Mouse (Mus musculus) Patski (cell line): Measurements from ENCODE around the gene Nup210l. TPM values are rescaled to one million over a fixed set of nuclear protein-coding genes. Genes with fewer than 3 reads are reported as not detected.

Experiments
- ATAC-seq: fragments of 100-300 bp; one replicate; pipeline ENCODE4 v1.8.0; 2021
- CTCF ChIA-PET: fragments of 350-600 bp; sonication (Branson Sonifier 250); formaldehyde crosslinking; loops from one replicate; lab custom pipeline; 2022; ENCODE audit warnings: inconsistent platforms; lab: Charles Lee
- POLR2A ChIA-PET: fragments of 350-600 bp; sonication (Branson Sonifier 250); formaldehyde crosslinking; loops from one replicate; lab custom pipeline; 2022; ENCODE audit warnings: antibody characterized with exemption, inconsistent platforms; lab: Charles Lee
- DNase-seq: peaks from one replicate; pipeline ENCODE4 v3.0.0-alpha.2; 2011; ENCODE audit warnings: low read depth, low spot score
- H3K27me3 ChIP-seq: fragments of 371-371 bp; one replicate; pipeline ENCODE4 v1.5.1; 2021
- CTCF ChIP-seq: fragments of 100-300 bp; IDR thresholded peaks from one replicate; pipeline ENCODE4 v1.5.1; 2021
- in situ Hi-C: fragments of 300-500 bp; cut with MboI; formaldehyde crosslinking; loops from 3 replicates; pipeline ENCODE4 v1.11.1; 2018; ENCODE audit warnings: low pct_unique_long_range_greater_than_20kb, mixed read lengths
- polyA plus RNA-seq: library from polyadenylated mRNA; unstranded; gene quantifications from one replicate; pipeline ENCODE4 v1.2.3, GENCODE M21; 2021

The Nup210l gene
- polyA plus RNA-seq, 1 experiment from 2014 or later, result 0.46 TPM

DNA sequence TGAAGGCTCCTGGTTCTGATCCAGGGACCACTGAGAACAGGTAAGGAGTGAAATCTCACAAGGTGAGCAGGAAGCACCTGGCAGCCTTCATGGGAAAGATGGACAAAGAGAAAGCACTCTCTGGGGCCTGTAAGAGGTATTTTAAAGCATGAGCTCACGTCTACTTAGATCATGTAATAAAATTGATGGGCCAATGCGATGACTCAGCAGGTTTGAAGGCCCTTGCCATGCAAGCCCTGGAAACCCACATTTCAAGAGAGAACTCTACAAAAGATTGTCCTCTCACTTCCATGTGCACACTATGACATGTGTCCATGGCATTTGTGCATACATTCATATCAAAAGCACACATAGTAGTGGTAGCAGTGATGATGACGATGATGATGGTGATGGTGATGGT, 36.0 kb downstream of the Nup210l start:
- POLR2A ChIA-PET, result interaction anchor here (0.5 kb wide), 1 partner anchor 18 kb away, joined by 3 read pairs; no protein-coding TSS in a partner anchor
- TF ChIP-seq CTCF, result no peak
- H3K27me3 ChIP-seq, result no peaks in the 10 kb centered on the region
- DNase-seq, result no peak
- CTCF ChIA-PET, result interaction anchor here (1.1 to 1.7 kb wide), 3 partner anchors 10 to 63 kb away, joined by 3 to 4 read pairs (median 3); no protein-coding TSS in a partner anchor
- no peak for ATAC-seq
- in situ Hi-C loops, result no loop called here

DNA sequence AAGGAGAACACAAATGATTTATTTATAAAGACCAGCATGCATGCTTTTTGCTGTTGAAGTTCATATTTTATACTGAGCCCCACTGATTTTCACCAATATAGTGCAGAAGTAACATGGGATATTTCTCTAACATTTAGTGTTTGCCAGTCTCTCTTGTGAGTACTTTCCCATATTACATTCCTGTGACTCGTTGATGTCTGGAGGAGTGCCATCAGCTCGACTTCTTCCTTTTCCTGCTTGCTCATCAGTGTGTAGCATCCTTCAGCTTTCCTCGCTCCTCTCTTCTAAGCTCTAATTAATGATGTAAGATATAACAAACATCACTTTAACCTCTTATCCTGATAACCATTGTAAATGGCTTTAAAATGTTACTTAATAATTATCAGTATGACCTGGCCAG, 41.5 kb downstream of the Nup210l start:
- no peak for TF ChIP-seq CTCF
- POLR2A ChIA-PET, result interaction anchor here (1.3 kb wide), 1 partner anchor 11 kb away, joined by 3 read pairs; no protein-coding TSS in a partner anchor
- DNase-seq (no peak), ATAC-seq (no peak)
- in situ Hi-C loops, result no loop called here
- CTCF ChIA-PET, result no interaction called here
- no peaks in the 10 kb centered on the region for H3K27me3 ChIP-seq

DNA sequence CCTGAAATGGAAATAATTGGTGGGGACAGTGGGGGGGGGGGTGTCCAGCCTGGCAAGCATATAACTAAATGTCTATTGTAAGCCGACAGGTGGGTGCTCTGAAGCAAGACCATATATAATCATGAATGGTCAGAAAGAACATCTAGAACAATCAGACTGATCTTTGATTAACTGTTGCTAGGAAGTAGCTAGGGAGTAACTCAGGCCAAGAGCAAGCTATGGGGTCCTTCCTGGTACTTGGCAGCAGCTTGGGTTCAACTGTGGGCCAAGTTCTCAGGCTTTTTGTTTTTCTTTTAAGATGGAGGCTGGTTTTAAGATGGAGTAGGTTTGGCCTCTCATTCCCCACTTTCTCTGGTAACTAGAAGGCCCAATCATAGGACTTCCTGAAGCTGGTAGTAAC, 42.7 kb downstream of the Nup210l start:
- ATAC-seq, result no peak
- POLR2A ChIA-PET, result interaction anchor here (1.3 kb wide), 1 partner anchor 61 kb away, joined by 3 read pairs; no protein-coding TSS in a partner anchor
- DNase-seq, result no peak
- no peak for TF ChIP-seq CTCF
- no peaks in the 10 kb centered on the region for H3K27me3 ChIP-seq
- CTCF ChIA-PET, result interaction anchor here (1.1 to 1.4 kb wide), 2 partner anchors 14 to 19 kb away, joined by 3 to 4 read pairs; no protein-coding TSS in a partner anchor
- in situ Hi-C loops, result no loop called here

DNA sequence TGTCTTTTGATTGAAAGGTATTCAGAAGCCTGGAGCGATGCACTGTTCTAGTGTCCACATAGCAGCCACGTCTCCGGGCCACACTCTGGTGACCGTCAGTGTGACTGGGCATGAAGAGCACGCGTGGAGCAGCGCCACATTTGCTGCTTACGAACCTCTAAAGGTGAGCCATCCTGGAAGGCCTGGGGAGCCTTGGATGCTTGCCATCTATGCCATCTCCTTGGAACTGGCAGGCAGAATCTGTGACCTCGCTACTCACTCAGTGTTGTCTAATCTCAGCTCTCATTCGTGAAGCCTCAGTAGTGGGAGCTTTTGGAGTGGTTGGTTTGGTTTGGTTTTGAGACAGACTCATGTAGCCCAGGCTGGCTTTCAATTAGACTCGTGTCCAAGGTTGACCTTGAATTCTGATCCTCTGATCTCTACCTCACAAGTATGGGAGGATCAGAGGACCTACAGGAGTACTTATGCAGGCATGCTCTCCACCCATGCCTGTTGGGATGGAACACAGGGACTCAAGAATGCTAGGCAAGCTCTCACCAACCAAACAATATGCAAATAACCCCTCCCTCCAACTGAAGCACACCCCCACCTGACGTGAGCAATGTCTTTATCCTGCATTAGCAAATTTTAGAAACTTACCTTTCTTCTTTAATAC, 47.3 kb downstream of the Nup210l start:
- ATAC-seq (no peak), DNase-seq (no peak)
- TF ChIP-seq CTCF, result no peak
- in situ Hi-C loops, result no loop called here
- ChIA-PET CTCF (interaction anchor here (1.3 kb wide), 1 partner anchor 12 kb away, joined by 3 read pairs; no protein-coding TSS in a partner anchor), POLR2A (no interaction called here)
- H3K27me3 ChIP-seq, result no peaks in the 10 kb centered on the region

DNA sequence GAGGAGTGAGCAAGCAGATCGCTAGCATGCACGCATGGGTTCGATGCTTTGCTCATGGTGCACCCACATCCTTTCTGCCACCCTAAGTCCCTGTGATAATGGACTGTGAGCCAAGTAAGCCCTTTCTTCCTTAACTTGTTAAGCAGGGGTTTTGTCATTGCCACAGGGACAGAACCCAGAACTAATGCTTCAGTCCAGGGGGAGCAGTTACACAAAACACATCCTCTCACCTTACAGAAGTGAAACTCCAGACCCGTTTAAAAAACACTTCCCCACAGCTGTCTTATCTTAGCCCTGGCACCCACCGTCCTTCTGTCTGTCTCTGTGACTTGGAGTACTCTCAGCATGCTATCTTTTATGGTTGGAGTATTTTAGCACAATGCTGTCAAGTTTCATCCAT, 52.1 kb downstream of the Nup210l start:
- no peaks in the 10 kb centered on the region for H3K27me3 ChIP-seq
- ChIA-PET CTCF (interaction anchor here (1.0 to 1.5 kb wide), 2 partner anchors 11 to 74 kb away, joined by 3 to 5 read pairs; no protein-coding TSS in a partner anchor), POLR2A (interaction anchor here (1.1 to 1.2 kb wide), 2 partner anchors 10 to 92 kb away, joined by 3 to 4 read pairs; no protein-coding TSS in a partner anchor)
- no peak for DNase-seq
- TF ChIP-seq CTCF, result no peak
- no peak for ATAC-seq
- in situ Hi-C loops, result no loop called here

DNA sequence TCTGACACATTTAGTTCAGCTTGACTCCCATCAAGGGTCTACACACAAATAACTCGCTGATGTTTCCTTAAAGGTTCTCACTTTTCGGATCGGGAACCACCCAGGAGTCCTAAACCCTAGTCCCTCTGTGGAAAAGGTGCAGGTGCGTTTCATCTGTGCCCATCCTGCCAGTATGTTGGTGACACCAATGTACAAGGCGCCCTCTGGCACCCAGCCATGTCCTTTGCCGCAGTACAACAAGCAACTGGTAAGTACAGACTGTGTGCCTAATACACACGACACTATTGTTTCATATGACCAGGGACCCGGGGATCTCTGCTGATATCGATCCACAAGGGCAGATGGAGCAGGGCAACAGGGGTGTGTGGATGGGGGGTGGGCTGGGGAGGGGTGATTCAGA, 55.8 kb downstream of the Nup210l start:
- CTCF ChIA-PET, result interaction anchor here (1.2 kb wide), 1 partner anchor 44 kb away, joined by 3 read pairs; no protein-coding TSS in a partner anchor
- no peak for DNase-seq
- in situ Hi-C loops, result no loop called here
- no peak for TF ChIP-seq CTCF
- no peak for ATAC-seq
- POLR2A ChIA-PET, result no interaction called here
- H3K27me3 ChIP-seq, result no peaks in the 10 kb centered on the region

DNA sequence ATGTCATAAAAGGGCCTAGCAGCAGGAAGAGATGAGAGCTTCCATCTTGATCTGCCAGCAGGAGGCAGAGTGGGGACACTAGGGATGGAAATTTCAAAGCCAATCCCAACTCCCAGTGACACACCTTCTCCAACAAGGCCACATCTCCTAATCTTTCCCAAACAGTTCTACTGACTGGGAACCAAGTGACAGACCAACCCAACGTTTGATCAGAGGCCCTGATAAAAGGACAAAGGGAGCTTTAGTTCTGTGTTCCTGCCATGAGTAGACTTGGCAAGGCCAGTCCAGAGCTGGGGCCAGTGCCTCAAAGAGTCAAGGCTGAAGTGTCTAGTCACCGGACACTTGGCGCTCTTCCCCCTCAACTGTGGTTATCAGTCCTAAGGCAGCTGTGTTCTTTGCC, 57.6 kb downstream of the Nup210l start:
- ATAC-seq (no peak), DNase-seq (no peak)
- CTCF ChIA-PET, result interaction anchor here (1.1 to 1.3 kb wide), 3 partner anchors 28 to 40 kb away, joined by 3 to 4 read pairs (median 4); no protein-coding TSS in a partner anchor
- POLR2A ChIA-PET, result interaction anchor here (0.7 kb wide), 1 partner anchor 54 kb away, joined by 3 read pairs; no protein-coding TSS in a partner anchor
- in situ Hi-C loops, result no loop called here
- peak; percentile 36 for TF ChIP-seq CTCF
- H3K27me3 ChIP-seq, result no peaks in the 10 kb centered on the region

DNA sequence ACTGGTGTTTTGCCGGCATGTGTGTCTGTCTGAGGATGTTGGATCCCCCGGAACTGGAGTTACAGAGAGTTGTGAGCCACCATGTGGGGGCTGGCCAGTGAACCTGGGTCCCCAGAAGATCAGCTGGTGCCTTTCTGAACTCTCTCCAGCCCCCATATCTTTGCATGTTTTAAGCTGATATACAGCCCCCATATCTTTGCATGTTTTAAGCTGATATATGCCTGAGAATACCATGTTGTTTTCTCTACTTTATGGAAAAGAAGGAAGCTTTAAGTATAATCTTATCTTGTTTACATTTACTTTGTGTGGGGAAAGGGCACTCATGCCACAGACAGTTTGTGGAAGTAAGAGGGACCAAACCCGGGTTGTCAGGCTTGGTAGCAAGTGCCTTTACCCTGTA, 75.6 kb downstream of the Nup210l start:
- no peak for DNase-seq
- ChIA-PET CTCF (interaction anchor here (1.0 to 4.0 kb wide), 3 partner anchors 10 to 25 kb away, joined by 3 to 20 read pairs (median 7); no protein-coding TSS in a partner anchor), POLR2A (no interaction called here)
- ATAC-seq, result no peak
- in situ Hi-C loops, result no loop called here
- TF ChIP-seq CTCF, result no peak
- no peaks in the 10 kb centered on the region for H3K27me3 ChIP-seq

DNA sequence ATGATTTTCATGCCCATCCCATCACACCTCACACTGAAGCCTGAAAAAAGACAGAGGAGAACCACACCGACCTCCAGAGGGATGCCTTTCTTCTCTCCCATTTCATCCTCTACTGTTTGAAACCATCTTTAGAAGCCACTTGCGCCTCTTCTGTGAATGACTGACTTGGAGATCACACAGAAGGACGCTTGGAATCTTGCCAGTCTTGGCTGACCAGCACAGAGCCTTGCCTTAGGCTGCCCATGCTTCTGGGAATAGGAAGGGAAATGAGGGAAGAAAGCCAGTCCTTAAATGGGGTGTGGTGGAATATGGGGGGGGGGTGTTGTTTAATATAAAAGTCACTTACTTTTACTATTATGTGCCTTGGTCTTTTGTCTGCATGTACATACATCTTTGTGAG, 79.6 kb downstream of the Nup210l start:
- POLR2A ChIA-PET, result interaction anchor here (0.6 kb wide), 2 partner anchors 20 to 250 kb away, joined by 4 read pairs; no protein-coding TSS in a partner anchor
- ATAC-seq, result no peak
- no peaks in the 10 kb centered on the region for H3K27me3 ChIP-seq
- no peak for DNase-seq
- CTCF ChIA-PET, result no interaction called here
- TF ChIP-seq CTCF, result no peak
- in situ Hi-C loops, result no loop called here

DNA sequence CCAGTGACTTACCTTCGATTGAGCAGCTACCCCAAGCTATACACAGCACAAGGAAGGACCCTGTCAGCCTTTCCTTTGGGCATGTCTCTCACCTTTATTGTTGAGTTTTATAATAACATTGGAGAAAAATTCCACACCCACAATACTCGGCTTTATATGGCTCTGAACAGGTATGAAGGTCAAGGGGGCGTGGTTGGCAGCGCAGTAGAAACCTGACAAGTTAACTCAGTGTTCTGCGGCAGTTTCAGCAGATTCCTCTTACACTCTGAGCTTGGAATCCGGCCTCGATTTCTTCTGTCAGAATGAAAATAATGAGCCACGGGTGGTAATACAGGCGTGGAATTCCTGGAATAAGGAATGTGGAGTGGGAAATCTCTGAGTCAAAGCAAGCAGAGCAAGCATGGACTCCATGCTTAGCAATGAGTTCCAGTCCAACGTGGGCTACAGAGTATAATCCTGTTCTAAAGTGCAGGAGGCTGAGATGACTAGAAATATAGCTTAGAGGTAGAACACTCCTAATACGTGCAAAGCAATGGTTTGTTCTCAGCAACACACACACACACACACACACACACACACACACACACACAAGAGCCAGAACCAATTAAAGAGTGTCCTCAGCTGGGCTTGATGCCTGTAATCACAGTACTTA, 87.1 kb downstream of the Nup210l start:
- in situ Hi-C loops, result no loop called here
- no peak for TF ChIP-seq CTCF
- ATAC-seq, result no peak
- POLR2A ChIA-PET, result no interaction called here
- CTCF ChIA-PET, result interaction anchor here (0.8 to 3.2 kb wide), 4 partner anchors 9 to 56 kb away, joined by 3 to 20 read pairs (median 4); no protein-coding TSS in a partner anchor
- DNase-seq, result no peak
- no peaks in the 10 kb centered on the region for H3K27me3 ChIP-seq
